9 mouse cellular contexts compared by ENCODE assay signal in the genomic region with DNA sequence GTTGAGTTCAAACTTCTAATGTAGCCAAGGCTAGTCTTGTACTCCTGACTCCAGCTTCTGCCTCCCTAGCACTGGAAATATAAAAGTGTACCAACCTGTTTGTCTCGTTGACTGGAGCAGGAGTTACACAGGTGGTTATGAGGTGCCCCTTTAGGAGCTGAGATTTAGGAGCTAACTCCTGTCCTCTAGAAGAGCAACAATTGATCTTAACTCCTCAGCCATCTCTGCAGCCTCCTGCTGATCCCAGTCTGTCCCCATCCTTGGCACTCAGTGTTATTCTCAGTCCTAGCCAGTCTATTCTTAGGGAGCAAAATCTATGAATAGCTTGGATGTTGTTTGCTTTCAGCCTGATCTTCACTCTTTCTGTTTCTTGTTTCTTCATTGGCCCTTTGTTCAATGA. TPM values are rescaled to one million over a fixed set of nuclear protein-coding genes. Genes with fewer than 3 reads are reported as not detected.
DNase-seq lines count a peak whose midpoint lies in the region; ATAC-seq and TF ChIP-seq lines count a peak whose summit lies in the region.
"Had no signal": no experiment of that assay in that cellular context is flagged by ENCODE, and none has a peak within 500 bp of the region (broad histone marks: within the 10 kb centered on the region; RNA-seq: fewer than 3 reads in every experiment).

No protein-coding gene starts in this region.

- no peaks in the 10 kb centered on the region for H3K9me3 ChIP-seq in kidney, postnatal 0 days (replicated peaks; ENCODE audit: low read length)
- H3K9me3 ChIP-seq in liver, postnatal 0 days (ENCODE audit: low read length): no peaks in the 10 kb centered on the region

- TF ChIP-seq EP300 in liver, postnatal 0 days (IDR thresholded peaks at IDR 0.05; ENCODE audit: low read depth): no peak

- peaks cover 12% of the 10 kb centered on the region; the same call in 1 of the 2 replicates for H3K36me3 ChIP-seq in kidney, postnatal 0 days (ENCODE audit: insufficient read depth, low read length)
- H3K36me3 ChIP-seq in liver, postnatal 0 days (replicated peaks; ENCODE audit: insufficient read depth, low read length): peaks cover 33% of the 10 kb centered on the region

- no peaks in the 10 kb centered on the region for H3K4me1 ChIP-seq in cerebellum, adult 2 months (ENCODE audit: control insufficient read depth, insufficient read depth, low read length)
- H3K4me1 ChIP-seq in kidney, postnatal 0 days (replicated peaks; ENCODE audit: insufficient read depth, low read length): no peaks in the 10 kb centered on the region
- peaks cover 14% of the 10 kb centered on the region for H3K4me1 ChIP-seq in liver, postnatal 0 days (ENCODE audit: insufficient read depth)

- peak overlapping the region; percentile 61 for H3K4me2 ChIP-seq in kidney, postnatal 0 days (ENCODE audit: low read length)
- peak overlapping the region; percentile 66 for H3K4me2 ChIP-seq in liver, postnatal 0 days (ENCODE audit: low read depth, low read length)

- DNase-seq in cerebellum, adult 2 months: no peak
- no peak for DNase-seq in cerebellum, postnatal 14 days
- DNase-seq in kidney, postnatal 0 days (ENCODE audit: low spot score): peak; percentile 4
- DNase-seq in kidney, postnatal 25 days: no peak
- peak; percentile 7 for DNase-seq in brain, adult 2 months (ENCODE audit: low read depth, low spot score)
- no peak for DNase-seq in liver, postnatal 0 days
- no peak for DNase-seq in right cerebral cortex, postnatal 14 days
- DNase-seq in embryo, embryonic 11 days: no peak
- DNase-seq: gastrocnemius, postnatal 36 days had no signal

- H3K27me3 ChIP-seq in cerebellum, adult 2 months (ENCODE audit: control insufficient read depth, insufficient read depth, low read length): no peaks in the 10 kb centered on the region
- H3K27me3 ChIP-seq in kidney, postnatal 0 days (ENCODE audit: insufficient read depth, low read length): no peaks in the 10 kb centered on the region
- no peaks in the 10 kb centered on the region for H3K27me3 ChIP-seq in liver, postnatal 0 days (ENCODE audit: insufficient read depth, low read length)

- 77% methylated on average over 1 of the region's 1 CpGs for WGBS in cerebellum, adult 2 months
- WGBS in kidney, postnatal 0 days: 58% methylated on average over 1 of the region's 1 CpGs
- WGBS in liver, postnatal 0 days (ENCODE audit: insufficient replicate concordance): 15% methylated on average over 1 of the region's 1 CpGs

- H3K27ac ChIP-seq in cerebellum, adult 2 months (ENCODE audit: insufficient read depth, low read length): no peak overlapping the region
- H3K27ac ChIP-seq in kidney, postnatal 0 days: peak overlapping the region; percentile 75
- peak overlapping the region; percentile 65 for H3K27ac ChIP-seq in liver, postnatal 0 days (ENCODE audit: low read depth)

- H3K9ac ChIP-seq in kidney, postnatal 0 days (ENCODE audit: low read depth, low read length): peak overlapping the region; percentile 56
- H3K9ac ChIP-seq in liver, postnatal 0 days (replicated peaks): peak overlapping the region; percentile 50

- no peak for TF ChIP-seq CTCF in cerebellum, adult 2 months (IDR thresholded peaks at IDR 0.05; ENCODE audit: borderline replicate concordance, insufficient read depth, low read depth, low read length)
- TF ChIP-seq CTCF in kidney, postnatal 0 days (IDR thresholded peaks at IDR 0.05; ENCODE audit: low read depth): no peak
- no peak for TF ChIP-seq CTCF in liver, postnatal 0 days (IDR thresholded peaks at IDR 0.05; ENCODE audit: low read depth)

- H3K4me3 ChIP-seq in cerebellum, adult 2 months (replicated peaks; ENCODE audit: insufficient read depth, low read depth, low read length): peak overlapping the region; percentile 21
- peak overlapping the region; percentile 36 for H3K4me3 ChIP-seq in kidney, postnatal 0 days (replicated peaks; ENCODE audit: low read depth, low read length)
- peak overlapping the region; percentile 63 for H3K4me3 ChIP-seq in liver, postnatal 0 days (ENCODE audit: low read depth, low read length)

- no peak for TF ChIP-seq POLR2A in cerebellum, adult 2 months (IDR thresholded peaks at IDR 0.05; ENCODE audit: borderline replicate concordance, insufficient read depth, low read length)

- ATAC-seq in kidney, postnatal 0 days (replicated peaks; ENCODE audit: low FRiP score, low read depth): no peak
- ATAC-seq in liver, postnatal 0 days: no peak

RNA-seq across cellular contexts. Expression of a gene that starts 2.1 kb away (rescaled TPM):
- polyA plus RNA-seq in cerebellum, adult 2 months (2012; rRNA removed): 12.2 and 14.9 TPM in 2 replicates
- polyA plus RNA-seq in kidney, postnatal 0 days (2015; fragmentation: Nextera tagmentation; extraction: Ambion mirVana): 1.0 and 1.4 TPM in 2 replicates
- 2.3 and 3.0 TPM in 2 replicates for polyA plus RNA-seq in liver, postnatal 0 days (2015; fragmentation: Nextera tagmentation; extraction: Ambion mirVana)

Comparison
In these comparisons a context has a peak if more than half of its experiments do, and no peak if none do; other contexts are left out.
1. DNase-seq: peak in kidney, postnatal 0 days (single experiment) and brain, adult 2 months (single experiment); none in cerebellum, adult 2 months (0 of 2), cerebellum, postnatal 14 days (0 of 2), kidney, postnatal 25 days (0 of 2), liver, postnatal 0 days (single experiment), right cerebral cortex, postnatal 14 days (single experiment) and embryo, embryonic 11 days (single experiment).
2. Peak in every context shown above with its lines, with median percentiles within 50 percentile points of each other: H3K4me3 ChIP-seq.